Mouse (Mus musculus) right cerebral cortex, adult 2 months (tissue): Measurements from ENCODE around the gene Zbtb42.

Experiments
- DNase-seq, 2 experiments: peaks; one replicate each; pipeline ENCODE4 v3.0.0; 2021 to 2022; ENCODE audit warnings: low spot score in 2 of 2

Gene Zbtb42

DNA sequence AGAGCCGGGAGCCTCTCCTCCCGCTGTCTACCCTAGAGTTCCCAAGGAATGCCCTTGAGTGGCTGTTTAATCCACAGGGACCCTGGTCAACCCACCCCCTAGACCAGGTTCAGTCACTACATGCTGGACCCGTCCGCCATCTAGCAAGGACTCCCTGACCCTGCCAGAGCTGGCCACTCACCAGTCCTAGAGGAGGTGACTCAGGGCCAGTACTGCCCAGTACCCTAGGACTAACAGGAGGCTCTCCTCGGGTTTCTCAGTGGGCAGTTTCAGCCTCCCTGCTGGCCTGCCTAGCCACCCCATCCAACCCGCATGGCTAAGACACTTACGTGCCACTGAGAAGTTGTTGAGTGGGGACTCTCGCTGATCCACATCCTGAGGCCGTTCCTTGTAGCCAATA lies 16.8 kb upstream of the Zbtb42 start:
- no peak for DNase-seq

DNA sequence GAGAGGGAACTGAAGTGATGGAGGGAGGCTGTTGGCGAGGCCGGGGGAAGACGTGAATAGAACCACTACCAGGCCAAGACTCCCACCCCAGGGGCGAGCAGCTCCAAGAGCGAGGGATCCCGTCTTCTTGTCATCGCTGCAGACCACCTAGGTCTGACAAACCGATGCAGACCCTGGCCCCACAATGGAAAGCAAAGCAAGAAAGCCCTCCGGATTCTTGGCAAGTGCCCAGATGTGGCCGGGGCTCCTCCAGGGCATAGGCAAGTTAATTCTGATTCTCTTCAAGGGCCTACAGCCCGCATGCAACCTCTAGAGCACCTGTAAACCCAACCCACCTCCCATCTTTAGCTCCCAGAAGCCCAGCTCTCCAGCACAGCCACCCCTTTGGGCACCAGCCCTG lies 15.3 kb upstream of the Zbtb42 start:
- no peak for DNase-seq

DNA sequence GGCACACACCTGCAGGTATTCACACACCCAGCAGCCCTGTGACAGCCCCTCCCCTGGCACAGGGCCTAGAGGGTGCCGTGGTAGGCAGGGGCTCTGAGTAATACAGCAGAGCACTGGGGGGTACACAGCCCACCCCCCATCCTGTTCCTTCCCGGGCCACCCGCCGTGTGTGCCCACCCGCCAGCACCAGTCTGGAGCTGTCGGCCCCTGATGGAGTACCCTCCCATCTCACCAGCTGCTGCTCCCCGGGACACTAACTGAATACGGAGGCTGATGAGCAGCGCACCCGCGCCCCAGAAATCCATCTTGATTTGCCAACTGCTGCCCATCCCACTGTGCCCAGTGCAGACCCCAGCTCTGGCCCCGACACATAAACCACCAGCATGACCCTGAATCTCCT lies 14.9 kb upstream of the Zbtb42 start:
- DNase-seq, result no peak

DNA sequence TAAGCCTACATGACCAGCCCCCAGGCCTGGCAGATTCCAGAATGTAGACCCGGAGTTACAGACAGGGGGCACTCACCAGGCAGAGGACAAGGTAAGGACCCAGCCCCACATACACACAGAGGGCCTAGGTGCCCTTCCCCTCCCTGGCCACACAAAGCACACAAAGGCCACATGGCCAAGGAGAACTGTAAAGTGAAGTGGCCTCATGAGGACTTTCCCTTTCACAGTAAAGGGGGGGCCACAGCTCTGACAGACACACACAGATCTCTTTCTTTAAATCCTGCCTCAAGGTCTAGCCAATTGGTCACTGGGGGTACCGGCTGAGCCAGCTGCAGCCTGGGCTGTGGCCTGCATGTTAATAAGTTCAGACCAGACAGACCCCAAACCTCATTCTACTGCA lies 14.5 kb upstream of the Zbtb42 start:
- no peak for DNase-seq

DNA sequence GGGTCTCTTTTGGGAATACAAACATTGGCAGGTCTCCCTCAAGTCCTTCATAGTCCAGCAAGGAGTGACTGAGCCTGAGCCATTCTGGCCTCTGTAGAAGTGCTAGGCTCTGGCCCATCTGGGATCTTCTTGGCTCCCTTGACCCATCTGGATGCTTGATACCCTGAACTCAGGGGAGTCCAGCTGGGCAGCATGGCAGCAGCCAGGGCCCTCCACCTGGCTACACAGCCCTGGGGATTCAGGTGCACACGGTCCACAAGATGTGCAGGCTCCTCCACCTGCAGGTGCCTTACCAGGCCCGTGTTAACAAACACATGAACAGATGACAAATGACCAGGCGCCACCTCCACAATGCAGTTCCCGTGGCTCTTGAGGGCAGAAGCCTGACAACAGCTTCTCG lies 14.0 kb upstream of the Zbtb42 start:
- DNase-seq, result no peak

DNA sequence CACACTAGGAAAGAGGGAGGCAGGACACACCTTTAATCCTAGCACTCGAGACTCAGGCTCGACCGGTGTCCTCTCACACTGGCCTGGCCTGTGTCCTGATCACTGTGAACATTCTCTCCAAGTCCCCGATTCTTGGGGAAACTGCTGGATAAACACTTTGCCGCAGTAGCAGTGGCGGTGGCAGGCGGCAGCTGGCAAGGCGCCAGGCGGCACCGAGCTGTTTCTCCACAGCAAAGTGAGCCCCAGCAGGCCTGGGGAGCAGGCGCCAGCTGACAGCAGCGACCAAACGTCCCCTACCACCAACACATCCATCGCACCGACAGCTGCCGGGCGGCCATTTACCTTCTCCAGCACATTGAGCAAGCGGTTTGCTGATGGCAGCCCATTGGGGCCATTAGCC lies 13.2 kb upstream of the Zbtb42 start:
- DNase-seq, result peak; percentile 76 to 82

DNA sequence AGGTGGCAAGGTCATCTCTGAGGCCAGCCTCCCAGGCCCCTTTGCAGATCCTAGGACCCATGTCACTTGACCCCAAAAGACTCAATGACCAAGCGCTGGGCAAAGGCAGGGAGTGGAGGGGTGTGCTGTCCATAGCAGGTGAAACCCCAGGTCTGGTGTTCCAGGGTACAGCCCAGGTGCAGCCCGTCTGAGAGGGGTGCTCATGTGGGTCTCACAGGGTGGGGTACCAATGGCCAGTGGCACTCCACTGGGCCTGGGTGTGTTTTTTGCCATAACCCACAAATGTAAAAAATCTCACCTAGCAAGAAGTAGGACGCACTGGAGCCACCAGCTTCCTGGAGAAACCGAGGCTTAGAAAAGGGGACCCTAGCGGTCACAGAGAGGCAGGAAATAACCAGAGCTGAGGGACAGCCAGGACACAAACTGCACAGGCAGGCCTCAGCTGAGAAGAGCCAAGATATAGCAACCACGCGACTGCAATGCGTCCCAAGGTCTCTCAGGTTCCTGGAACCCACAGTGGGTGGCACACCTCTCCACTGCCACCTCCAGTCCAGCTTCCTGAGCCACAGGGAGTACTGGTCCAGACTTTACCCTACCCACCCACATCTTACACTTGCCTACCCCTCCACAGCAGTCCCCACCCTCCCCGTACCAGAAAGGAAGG lies 12.6 kb upstream of the Zbtb42 start:
- DNase-seq, result no peak

DNA sequence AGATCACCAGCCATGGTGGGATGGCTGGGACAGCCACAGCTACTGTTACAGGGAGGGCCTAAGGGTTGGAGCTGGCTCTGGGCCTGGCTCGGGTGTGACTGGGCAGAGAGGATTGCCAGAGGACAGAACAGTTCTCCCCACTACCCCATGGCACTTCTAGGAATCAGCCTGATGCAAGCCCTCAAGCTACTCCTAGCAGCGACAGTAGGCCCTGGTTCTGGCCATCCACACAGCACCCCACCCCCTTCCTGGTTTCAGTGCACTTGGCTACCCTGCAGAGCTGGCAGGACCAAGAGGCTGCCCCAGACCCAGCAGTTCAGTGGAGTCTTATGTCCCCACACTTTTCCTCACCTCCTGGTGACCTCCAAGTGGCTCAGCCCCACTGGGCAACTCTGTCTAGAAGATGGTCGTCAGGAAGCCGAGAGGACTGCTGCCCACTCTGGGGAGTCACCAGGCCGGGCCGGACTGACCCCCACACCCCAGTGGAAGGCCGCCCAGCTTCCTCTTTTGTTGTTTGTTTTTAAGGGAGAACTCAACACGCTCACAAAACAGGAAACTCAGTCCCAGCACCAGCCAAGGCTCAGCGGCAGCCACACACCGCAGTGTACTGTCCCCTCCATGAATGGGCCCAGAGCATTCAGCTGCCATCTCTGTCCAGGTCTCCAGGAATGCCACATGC lies 10.9 kb upstream of the Zbtb42 start:
- DNase-seq, result peak in 1 of 2 experiments; percentile 37

DNA sequence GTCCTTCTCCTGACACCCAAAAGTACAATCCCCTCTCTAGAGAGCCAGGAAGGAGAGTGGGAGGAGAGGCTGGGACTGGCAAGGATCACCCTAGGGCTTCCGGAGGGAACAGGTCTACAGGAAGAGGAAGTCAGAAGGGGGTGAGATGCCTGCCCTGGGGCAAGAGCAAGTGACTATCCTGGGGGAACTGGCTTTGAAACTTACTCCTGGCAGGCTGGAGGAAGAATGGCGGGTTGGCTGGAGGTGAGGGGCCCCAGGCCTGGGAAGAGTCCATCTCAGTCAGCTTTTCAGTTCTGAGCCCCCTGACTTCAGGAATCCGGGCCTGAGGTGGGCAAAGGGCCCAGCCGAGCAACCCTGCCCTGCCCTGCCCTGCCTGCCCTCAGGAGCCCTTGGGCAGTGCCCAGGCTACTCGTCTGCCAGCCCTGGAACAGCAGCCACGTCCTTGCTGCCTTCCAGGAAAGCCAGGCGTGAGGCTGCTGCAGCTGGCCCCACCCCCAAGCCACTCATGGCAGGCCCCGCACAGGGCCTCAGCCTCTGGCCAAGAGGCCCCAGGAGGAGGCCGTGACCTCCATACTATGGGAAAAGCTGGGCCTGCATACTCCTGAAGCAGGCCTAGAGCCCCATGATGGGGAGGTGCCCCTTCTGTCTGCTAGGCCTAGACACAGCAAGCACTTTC lies 7.8 kb upstream of the Zbtb42 start:
- no peak for DNase-seq

DNA sequence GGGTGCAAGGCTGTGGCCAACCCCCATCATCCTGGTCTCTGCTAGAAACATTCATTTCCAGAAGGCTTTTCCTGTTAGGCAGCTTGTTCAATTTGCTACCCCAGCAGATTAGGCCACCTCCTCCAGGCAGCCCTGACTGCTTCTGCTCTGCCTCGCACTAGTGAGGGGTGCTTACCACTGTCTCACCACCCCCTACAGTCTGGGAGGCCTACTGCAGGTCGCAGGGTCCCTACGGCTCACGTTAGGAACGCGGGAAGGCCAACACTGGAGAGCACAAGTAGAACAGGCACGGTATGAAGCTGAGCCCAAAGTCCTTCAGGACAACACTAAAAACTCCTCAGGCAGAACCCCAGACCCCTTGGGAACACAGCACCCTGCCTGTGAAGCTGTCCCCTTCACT lies 6.7 kb upstream of the Zbtb42 start:
- DNase-seq, result no peak

DNA sequence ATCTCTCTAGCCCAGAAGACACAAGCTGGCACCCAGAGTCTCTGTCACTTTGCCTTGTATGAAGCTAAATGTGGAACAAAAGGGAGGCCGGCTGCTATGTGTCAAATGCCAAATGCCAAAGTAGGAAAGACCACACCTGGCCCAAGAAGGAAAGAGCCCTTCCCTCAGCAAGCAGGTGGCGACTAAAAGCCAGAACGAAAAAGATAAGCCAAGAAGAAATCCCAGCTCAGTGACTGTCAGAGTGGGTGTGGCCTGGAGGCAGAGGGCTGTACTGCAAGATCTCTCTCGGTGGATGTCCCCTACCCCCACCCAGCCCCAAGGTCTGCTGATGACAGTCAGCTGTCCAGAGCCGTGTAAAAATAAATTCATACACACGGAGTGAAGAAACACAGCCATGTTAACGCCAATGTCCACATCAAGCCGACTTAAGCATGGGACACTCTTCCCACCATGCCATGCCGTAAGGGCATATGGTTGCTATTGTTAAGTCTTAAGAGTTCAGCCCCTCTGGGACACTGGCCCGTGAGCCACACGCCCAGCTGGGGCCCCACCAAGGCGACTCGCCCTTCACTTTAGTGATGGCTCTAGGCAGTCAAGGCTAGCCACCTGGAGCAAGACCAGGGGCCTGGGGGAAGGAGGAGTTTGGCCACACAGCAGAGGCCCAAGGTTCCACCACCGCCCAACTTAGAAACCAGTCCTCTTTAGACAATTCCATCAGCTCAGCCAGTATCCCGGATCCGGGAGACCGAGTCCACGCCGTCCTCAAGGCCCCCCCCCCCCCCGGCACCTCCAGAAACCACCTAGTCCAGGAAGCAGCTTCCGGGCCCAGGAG lies 5.7 kb upstream of the Zbtb42 start:
- no peak for DNase-seq

DNA sequence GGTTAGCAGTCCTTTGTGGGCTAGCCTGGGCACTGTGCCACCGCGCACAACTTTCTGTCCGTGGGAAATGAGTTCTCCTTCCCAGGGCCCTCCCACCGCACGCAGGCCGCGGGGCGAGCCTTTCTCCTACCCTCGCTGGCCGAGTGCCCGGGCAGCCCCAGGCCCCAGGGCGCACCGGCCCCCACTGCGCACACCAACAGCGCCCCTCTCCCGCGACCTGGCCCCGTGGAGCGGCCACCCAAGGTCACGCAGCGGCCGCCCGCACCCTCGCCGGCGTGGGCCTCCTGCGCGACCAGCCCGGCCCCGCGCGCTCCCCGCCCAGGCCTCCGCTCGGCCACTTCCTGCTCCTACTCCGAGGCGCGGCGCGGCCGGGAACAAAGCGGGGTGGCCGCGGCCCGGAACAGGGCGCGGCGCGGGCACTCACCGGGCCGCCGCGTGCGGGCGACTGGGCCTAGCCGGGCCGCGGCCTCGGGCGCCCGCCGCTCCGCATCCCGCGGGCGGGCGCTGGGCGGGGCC lies 5.0 kb upstream of the Zbtb42 start:
- DNase-seq, result peak in 1 of 2 experiments; percentile 31

DNA sequence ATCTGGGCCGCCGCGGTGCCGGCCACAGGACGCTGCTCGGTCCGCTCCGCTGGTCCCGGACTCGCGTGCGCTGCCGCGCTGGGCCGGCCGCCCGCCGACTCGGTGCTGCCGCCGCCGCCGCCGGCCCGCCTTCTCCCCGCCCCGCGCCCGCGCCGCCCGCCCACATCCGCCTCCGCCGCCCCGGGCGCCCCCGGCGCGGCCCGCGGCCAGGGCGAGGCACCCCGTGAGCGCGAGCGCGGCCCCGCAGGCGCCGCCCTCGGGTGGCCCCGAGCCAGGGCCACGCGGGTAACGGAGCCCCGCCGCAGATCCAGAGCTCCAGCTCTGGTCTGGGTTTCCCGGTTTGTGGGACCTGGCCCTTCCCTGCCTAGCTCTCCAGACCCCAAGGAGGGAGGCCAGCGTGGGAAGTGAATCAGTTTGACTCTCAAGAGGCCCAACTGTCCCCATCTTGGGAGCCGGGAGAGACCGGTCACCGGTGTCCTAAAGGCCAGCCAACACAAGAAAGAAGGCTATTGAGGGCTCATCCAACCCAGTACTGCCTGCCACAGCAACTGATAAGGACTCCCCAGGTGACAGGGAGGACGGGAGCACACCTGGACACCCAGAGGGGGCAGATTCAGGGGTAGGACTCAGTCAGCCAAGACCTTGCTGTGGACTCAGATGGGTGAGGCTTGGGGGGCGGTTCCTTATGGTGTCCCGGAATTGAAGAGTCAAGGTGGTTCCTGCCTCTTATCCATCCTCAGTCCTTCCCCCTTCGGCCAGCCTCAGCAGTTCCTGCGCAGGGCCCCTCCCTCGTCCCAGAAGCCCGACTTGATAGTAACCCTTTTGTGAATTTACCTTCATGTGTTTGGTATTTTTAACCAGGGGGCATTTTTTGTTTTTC lies 4.3 kb upstream of the Zbtb42 start, which contains the start of gene Akt1:
TSS of gene Akt1 (minus strand) at position 753 of the 880 bp plus-strand sequence.
- DNase-seq, result peak; percentile 32 to 47

DNA sequence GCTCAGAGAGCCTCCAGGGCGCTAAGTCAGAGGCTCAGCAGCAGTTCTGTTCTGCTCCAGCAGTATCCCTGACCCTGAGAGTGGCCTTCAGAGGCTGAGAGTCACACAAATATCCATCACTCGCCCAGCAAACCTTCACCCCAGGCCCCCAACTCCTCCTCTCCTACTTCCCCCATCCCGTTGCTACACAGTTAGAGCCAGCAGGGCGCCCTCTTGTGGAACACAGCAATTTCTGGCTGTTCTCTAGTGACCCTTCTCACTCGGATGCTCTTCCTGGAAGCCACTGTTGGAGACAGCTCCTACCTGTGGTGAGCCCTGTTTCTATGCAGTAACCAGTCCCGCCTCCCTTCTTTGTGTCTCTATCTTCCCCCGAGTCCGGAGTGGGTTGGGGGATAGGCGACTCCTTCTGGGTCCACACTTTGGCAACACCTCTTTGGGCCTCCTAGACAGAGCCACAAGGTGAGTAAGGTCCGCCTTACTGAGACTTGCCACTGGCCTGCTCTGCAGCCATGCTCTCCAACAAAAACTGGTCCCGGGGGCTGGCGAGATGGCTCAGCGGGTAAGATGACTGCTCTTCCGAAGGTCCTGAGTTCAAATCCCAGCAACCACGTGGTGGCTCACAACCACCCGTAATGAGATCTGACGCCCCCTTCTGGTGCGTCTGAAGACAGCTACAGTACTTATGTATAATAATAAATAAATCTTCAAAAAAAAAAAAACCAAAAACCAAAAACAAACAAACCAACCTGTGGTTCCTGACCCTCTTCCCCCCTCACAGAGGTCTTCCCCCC lies 3.2 kb upstream of the Zbtb42 start:
- peak; percentile 78 to 86 for DNase-seq

DNA sequence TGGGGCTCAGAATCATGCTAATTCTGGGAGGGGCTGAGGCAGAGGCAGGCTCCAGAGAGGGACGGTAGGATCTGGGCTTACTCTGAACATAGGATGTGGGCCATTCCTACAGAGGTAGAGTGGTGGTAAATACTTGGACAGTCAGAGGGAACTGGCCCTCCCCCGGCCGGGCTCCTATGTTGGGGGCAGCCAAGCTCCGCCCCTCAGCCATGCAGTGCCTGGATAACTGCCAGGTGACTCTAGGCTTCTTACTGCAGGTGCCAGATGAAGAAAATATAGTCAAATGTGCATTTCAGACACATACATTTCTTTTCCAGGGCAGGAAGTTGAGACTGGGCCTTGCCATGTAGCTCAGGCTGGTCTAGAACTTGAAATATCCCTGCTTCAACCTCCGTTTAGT lies 1.6 kb upstream of the Zbtb42 start:
- no peak for DNase-seq

DNA sequence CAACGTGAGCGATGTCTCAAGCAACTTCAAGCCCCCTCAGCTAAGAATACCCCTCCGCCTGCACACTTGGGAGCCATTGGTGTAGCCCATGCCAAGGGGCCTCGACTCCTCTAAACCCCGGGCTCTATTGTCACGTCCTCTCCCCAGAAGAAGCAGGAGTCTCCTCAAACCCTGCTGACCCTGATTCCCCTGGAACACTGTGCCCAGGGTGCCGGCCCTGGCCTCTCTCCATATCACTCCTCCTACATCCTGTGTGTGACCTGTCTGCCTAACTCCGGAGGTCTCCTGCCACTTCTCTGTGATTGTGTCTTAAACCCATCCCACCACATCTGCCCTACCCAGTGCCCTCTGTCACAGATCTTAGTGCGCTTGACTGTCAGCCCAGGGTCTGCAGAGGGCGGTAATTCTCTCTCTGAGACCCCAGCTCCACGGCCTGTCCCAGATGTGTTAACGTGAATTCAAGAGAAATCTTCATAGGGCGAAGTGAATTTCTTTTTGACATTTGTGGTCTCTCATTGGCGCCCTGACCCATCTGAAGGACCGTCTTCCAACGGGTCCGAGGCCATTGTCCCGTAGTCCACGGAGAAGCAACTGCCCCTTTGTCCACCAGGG lies 579 bp upstream of the Zbtb42 start:
- DNase-seq, result no peak

DNA sequence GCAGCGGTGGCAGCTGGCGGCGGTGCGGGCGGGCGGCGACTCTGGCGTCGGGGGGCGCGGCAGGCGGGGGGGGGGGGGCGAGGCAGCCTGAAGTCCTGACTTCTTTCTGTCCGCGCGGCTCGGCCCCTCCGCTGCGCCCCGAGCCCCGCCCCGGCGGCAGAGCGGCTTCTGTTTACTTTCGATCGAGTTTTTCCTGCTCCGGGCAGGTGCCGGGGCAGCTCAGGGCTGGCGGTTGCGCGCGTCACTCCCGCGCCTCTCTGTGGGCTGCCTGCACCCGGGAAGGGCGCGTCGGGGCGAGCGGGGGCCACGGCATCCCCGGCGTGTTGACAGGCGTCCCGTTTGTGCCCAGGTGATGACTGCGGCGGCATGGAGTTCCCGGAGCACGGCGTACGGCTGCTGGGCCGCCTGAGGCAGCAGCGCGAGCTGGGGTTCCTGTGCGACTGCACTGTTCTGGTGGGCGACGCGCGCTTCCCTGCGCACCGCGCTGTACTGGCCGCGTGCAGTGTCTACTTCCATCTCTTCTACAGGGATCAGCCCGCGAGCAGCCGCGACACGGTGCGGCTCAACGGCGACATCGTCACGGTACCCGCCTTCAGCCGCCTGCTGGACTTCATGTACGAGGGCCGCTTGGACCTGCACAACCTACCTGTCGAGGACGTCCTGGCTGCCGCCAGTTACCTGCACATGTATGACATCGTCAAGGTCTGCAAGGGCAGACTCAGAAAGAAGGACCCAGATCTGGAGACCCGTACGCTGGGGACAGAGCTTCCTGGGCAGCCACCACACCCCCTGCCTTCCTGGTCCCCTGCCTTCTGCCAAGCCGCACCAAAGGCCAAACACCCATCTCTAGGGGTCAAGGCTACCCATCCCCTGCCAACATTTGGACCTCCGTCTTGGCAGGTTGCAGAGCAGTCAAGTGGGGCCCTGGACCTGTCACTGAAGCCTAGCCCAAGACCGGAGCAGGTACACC lies 684 bp downstream of the Zbtb42 start:
- DNase-seq, result no peak

DNA sequence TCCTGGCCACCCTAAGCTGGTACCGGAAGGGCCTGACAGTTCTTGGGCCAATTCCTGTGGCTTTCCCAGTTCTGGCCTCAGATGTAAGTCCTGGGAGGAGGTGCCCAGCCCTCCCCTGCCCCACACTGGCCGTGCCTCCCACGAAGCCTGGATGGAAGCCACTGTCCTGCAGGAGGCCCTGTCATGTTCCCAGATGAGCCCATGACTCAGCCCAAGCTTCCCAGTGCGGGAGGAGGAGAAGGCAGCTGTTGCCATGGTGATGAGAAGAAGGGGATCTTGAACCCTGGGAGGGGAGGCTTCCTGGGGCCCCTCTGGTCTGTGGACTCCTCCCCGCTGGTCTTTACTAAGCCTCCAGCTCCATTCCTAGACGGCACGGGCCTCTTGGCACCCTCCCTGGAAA lies 4.7 kb downstream of the Zbtb42 start:
- peak in 1 of 2 experiments; percentile 43 for DNase-seq
